ENCODE assay signal across 13 mouse cellular contexts in the genomic region with DNA sequence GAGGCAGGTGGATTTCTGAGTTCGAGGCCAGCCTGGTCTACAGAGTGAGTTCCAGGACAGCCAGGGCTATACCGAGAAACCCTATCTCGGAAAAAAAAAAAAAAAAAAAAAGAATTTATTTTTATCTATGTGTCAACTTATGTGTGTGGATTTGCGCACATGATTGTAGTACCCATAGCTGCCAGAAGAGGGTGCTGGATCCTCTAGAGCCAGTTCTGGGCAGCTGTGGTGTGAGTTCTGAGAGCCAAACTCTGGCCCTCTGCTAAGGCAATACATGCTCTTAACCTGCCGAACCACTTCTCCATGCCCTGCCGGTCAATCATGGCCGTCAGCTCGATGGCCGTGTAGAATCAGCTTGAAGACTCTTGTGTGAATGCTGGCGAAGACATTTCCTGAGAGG.
DNase-seq lines count a peak whose midpoint lies in the region; TF ChIP-seq lines count a peak whose summit lies in the region.
"Had no signal": no experiment of that assay in that cellular context is flagged by ENCODE, and none has a peak within 500 bp of the region (broad histone marks: within the 10 kb centered on the region; RNA-seq: fewer than 3 reads in every experiment).

No protein-coding gene starts in this region.

- DNase-seq in heart, adult 2 months, result no peak
- DNase-seq in heart, adult 18-20 months, result no peak
- DNase-seq in lung, adult 2 months, result no peak
- DNase-seq in lung, postnatal 25 days (ENCODE audit: low spot score), result no peak
- DNase-seq in right cerebral cortex, postnatal 10 days (ENCODE audit: low spot score in 2 of 2), result no peak
- no peak for DNase-seq in cerebellum, postnatal 36 days
- DNase-seq: cerebellum, adult 11 months; right cerebral cortex, postnatal 25 days had no signal

- H3K4me3 ChIP-seq in heart, adult 2 months, result no peak overlapping the region
- no peak overlapping the region for H3K4me3 ChIP-seq in lung, adult 2 months (replicated peaks; ENCODE audit: extremely low read depth, low read depth, low read length)
- no peak overlapping the region for H3K4me3 ChIP-seq in E14TG2a.4 (replicated peaks; ENCODE audit: low read length)
- H3K4me3 ChIP-seq in cortical plate, adult 2 months (ENCODE audit: insufficient read depth, low read length), result no peak overlapping the region
- H3K4me3 ChIP-seq: megakaryocyte, embryonic 14.5 days; neural tube, embryonic 12.5 days had no signal

- no peak for TF ChIP-seq POLR2A in heart, adult 2 months (IDR thresholded peaks at IDR 0.05; ENCODE audit: insufficient read depth, low read depth, low read length)
- no peak for TF ChIP-seq POLR2A in lung, adult 2 months (IDR thresholded peaks at IDR 0.05; ENCODE audit: borderline replicate concordance, extremely low read depth, low read depth, low read length)
- no peak for TF ChIP-seq POLR2A in cortical plate, adult 2 months (IDR thresholded peaks at IDR 0.05; ENCODE audit: extremely low read depth, insufficient read depth, low read length)

- no peaks in the 10 kb centered on the region for H3K79me2 ChIP-seq in heart, adult 2 months (replicated peaks; ENCODE audit: control insufficient read depth, insufficient read depth, low read length)

- H3K27me3 ChIP-seq in heart, adult 2 months (ENCODE audit: control insufficient read depth, insufficient read depth, low read length), result no peaks in the 10 kb centered on the region
- H3K27me3 ChIP-seq in E14TG2a.4 (ENCODE audit: insufficient read depth, low read length), result no peaks in the 10 kb centered on the region
- H3K27me3 ChIP-seq: megakaryocyte, embryonic 14.5 days; neural tube, embryonic 12.5 days had no signal

- peaks cover under 1% of the 10 kb centered on the region; the same call in 1 of the 2 replicates for H3K4me1 ChIP-seq in heart, adult 2 months (ENCODE audit: control insufficient read depth, insufficient read depth, low read length)
- H3K4me1 ChIP-seq in lung, adult 2 months (ENCODE audit: control insufficient read depth, insufficient read depth, low read length), result peaks cover 3% of the 10 kb centered on the region; the same call in 1 of the 2 replicates
- peaks cover 30% of the 10 kb centered on the region for H3K4me1 ChIP-seq in E14TG2a.4 (replicated peaks; ENCODE audit: low read depth, low read length)
- H3K4me1 ChIP-seq in cortical plate, adult 2 months (ENCODE audit: control insufficient read depth, insufficient read depth, low read length), result 0 out of 2 replicates have a peak, but pooled peaks cover 2% of the 10 kb centered on the region
- H3K4me1 ChIP-seq: neural tube, embryonic 12.5 days had no signal

- TF ChIP-seq CTCF in heart, adult 2 months (IDR thresholded peaks at IDR 0.05), result peak; percentile 42
- peak; percentile 30; the same call in 1 of the 2 replicates for TF ChIP-seq CTCF in lung, adult 2 months (IDR thresholded peaks at IDR 0.05; ENCODE audit: insufficient read depth, low read length)
- TF ChIP-seq CTCF in E14TG2a.4 (conservative IDR thresholded peaks at IDR 0.05; ENCODE audit: low read length), result peak; percentile 79
- peak; percentile 30; the same call in 1 of the 2 replicates for TF ChIP-seq CTCF in cortical plate, adult 2 months (IDR thresholded peaks at IDR 0.05; ENCODE audit: extremely low read depth, insufficient read depth, low read length)

- H3K36me3 ChIP-seq in heart, adult 2 months (ENCODE audit: control insufficient read depth, insufficient read depth, low read length), result no peaks in the 10 kb centered on the region
- H3K36me3 ChIP-seq in E14TG2a.4 (ENCODE audit: insufficient read depth, low read length), result peaks cover 30% of the 10 kb centered on the region

- H3K9ac ChIP-seq in heart, adult 2 months (ENCODE audit: low read depth, low read length), result no peak overlapping the region
- H3K9ac ChIP-seq: hindbrain, embryonic 14.5 days; neural tube, embryonic 12.5 days had no signal

- WGBS in heart, adult 2 months, result 95% methylated on average over 10 of the region's 10 CpGs
- 95% methylated on average over 10 of the region's 10 CpGs for WGBS in lung, adult 2 months

- TF ChIP-seq EP300 in heart, adult 2 months (IDR thresholded peaks at IDR 0.05; ENCODE audit: insufficient read depth, low read depth, low read length), result no peak

- intact Hi-C loops in heart, adult 2 months (cut with DNase I), result no loop called here

- no peak overlapping the region for H3K27ac ChIP-seq in heart, adult 2 months
- no peak overlapping the region for H3K27ac ChIP-seq in cortical plate, adult 2 months (ENCODE audit: insufficient read depth, low read length)
- H3K27ac ChIP-seq: hindbrain, embryonic 14.5 days; neural tube, embryonic 12.5 days had no signal

- H3K9me3 ChIP-seq in E14TG2a.4 (ENCODE audit: low read length), result no peaks in the 10 kb centered on the region
- H3K9me3 ChIP-seq: neural tube, embryonic 12.5 days had no signal
